Mouse (Mus musculus) 416B (cell line): ENCODE data around the gene Txndc2.

Experiments
- DNase-seq: peaks from one replicate; pipeline ENCODE4 v3.0.0; 2011; ENCODE audit warnings: low read depth

Txndc2 gene

GRCm38 (mm10) chr17:65641734-65642218, at the start of gene Txndc2:
Gene Txndc2, minus strand, starts transcription at chr17:65642168.
- DNase-seq, result no peak

GRCm38 (mm10) chr17:65683731-65684130, 41.8 kb upstream of the Txndc2 start:
- no peak for DNase-seq

- no peak for DNase-seq
These were observed 41.3 kb upstream of the Txndc2 start for GRCm38 (mm10) chr17:65683316-65683715.

GRCm38 (mm10) chr17:65682071-65682680, 40.2 kb upstream of the Txndc2 start:
- DNase-seq, result no peak

GRCm38 (mm10) chr17:65681516-65681915, 39.5 kb upstream of the Txndc2 start:
- DNase-seq, result peak; percentile 18

- DNase-seq, result peak; percentile 53
These were observed 38.9 kb upstream of the Txndc2 start for GRCm38 (mm10) chr17:65680801-65681412.

GRCm38 (mm10) chr17:65679806-65680446, 38.0 kb upstream of the Txndc2 start:
- no peak for DNase-seq

GRCm38 (mm10) chr17:65677742-65678141, 35.8 kb upstream of the Txndc2 start:
- DNase-seq, result peak; percentile 27

GRCm38 (mm10) chr17:65676536-65676935, 34.6 kb upstream of the Txndc2 start:
- DNase-seq, result no peak

GRCm38 (mm10) chr17:65675985-65676384, 34.0 kb upstream of the Txndc2 start:
- DNase-seq, result no peak

GRCm38 (mm10) chr17:65674710-65675171, 32.8 kb upstream of the Txndc2 start:
- peak; percentile 95 for DNase-seq

GRCm38 (mm10) chr17:65672926-65673325, 31.0 kb upstream of the Txndc2 start:
- no peak for DNase-seq

GRCm38 (mm10) chr17:65669061-65669460, 27.1 kb upstream of the Txndc2 start:
- no peak for DNase-seq

GRCm38 (mm10) chr17:65667792-65668191, 25.8 kb upstream of the Txndc2 start:
- no peak for DNase-seq

- DNase-seq, result no peak
These were observed 24.6 kb upstream of the Txndc2 start for GRCm38 (mm10) chr17:65666388-65667161.

GRCm38 (mm10) chr17:65665786-65666387, 23.9 kb upstream of the Txndc2 start:
- no peak for DNase-seq

GRCm38 (mm10) chr17:65663329-65664078, 21.5 kb upstream of the Txndc2 start:
- peak; percentile 47 for DNase-seq

GRCm38 (mm10) chr17:65662662-65663061, 20.7 kb upstream of the Txndc2 start:
- peak; percentile 50 for DNase-seq

- DNase-seq, result peak; percentile 28
These were observed 16.4 kb upstream of the Txndc2 start for GRCm38 (mm10) chr17:65658416-65658815.

GRCm38 (mm10) chr17:65657958-65658357, 16.0 kb upstream of the Txndc2 start:
- DNase-seq, result no peak

GRCm38 (mm10) chr17:65656731-65657130, 14.8 kb upstream of the Txndc2 start:
- no peak for DNase-seq
